Mouse (Mus musculus): Measurements from ENCODE around the gene Zfp526. TPM values are rescaled to one million over a fixed set of nuclear protein-coding genes. Genes with fewer than 3 reads are reported as not detected.

Zfp526 gene
- polyA plus RNA-seq, 1 experiment from 2014 or later = 2.2 TPM

DNA sequence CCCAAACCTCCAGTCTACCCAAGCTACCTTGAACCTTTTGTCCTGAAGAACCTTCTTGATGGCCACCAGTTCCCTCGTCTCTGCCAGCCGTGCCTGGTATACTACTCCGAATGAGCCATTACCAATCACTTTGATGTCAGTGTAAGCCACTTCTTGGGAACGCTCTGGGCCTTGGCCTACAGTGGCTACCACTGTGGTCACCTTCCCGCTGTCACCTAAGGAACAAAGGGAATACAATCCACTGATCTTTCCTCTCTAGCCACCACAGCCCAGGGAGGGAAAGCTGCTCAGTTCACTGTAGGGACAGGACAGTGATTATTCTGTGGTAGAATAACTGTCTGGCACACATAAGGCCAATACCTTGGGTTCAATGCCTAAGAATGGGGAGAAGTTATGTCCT is 14.3 kb downstream of the Zfp526 start:
- no peaks in the 10 kb centered on the region for H3K9me3 ChIP-seq (replicated peaks; ENCODE audit: control insufficient read depth, low read length)
- H3K9ac ChIP-seq (ENCODE audit: low read length) = 0 out of 2 replicates have a peak overlapping the region, but pooled peaks have one; percentile 14
- ATAC-seq (replicated peaks; ENCODE audit: extremely low read depth, insufficient read depth, low FRiP score) = no peak
- H3K27ac ChIP-seq (ENCODE audit: low read length) = no peak overlapping the region
- H3K27me3 ChIP-seq (ENCODE audit: control insufficient read depth, insufficient read depth, low read length) = no peaks in the 10 kb centered on the region
- H3K4me2 ChIP-seq (ENCODE audit: low read depth, low read length) = no peak overlapping the region
- no peak overlapping the region for H3K4me3 ChIP-seq (ENCODE audit: low read length)
- 92% methylated on average over 5 of the region's 5 CpGs for WGBS
- H3K4me1 ChIP-seq (ENCODE audit: control insufficient read depth, insufficient read depth, low read length) = peaks cover 28% of the 10 kb centered on the region
- H3K36me3 ChIP-seq (ENCODE audit: control insufficient read depth, insufficient read depth) = peaks cover 28% of the 10 kb centered on the region

DNA sequence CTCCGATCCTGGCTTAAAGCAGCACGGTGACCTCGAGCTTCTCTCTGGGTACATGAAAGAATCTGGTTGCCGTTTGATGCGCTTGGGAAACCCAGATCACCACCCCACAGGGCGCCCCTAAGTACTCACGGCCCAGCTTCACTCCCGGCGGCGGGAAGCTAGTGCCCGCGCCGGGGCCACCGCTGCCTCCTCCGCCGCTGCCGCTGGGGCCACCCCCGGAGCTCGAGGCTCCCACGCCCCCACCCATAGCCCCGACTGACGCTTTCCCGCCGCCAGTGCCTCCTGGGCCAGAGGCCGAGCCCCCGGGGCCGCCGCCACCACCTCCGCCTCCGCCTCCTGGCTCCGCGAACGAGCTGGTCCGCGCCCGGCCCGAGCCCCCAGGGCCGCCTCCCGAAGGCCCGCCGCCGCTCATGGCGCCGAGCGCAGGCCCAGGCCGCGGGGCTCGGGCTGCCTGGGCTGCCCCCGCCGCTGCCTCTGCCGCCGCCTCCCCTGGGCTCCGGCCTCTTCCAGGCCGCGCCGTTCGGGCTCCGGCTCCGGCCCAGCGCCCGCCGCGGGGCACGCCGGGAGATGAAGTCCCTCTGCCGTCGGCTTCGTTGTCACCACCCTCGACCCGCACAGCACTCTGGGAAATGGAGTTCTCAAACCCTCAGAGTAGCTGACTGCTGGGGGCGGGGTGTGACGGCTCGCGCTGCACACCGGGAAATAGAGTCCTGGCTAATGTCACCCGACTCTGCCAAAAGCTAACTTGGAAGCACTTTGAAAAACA is 16.2 kb downstream of the Zfp526 start, which contains the start of gene Gsk3a:
Gene Gsk3a (minus strand): TSS at position 603 of the 766 bp plus-strand sequence.
- Histone ChIP-seq H3K9ac (ENCODE audit: low read length) (peak within 1 kb of the TSS; percentile 98), H3K27me3 (ENCODE audit: control insufficient read depth, insufficient read depth, low read length) (no peaks in the 10 kb centered on the region), H3K27ac (ENCODE audit: low read length) (peak within 1 kb of the TSS; percentile 95), H3K4me2 (ENCODE audit: low read depth, low read length) (peak within 1 kb of the TSS; percentile 82), H3K4me3 (ENCODE audit: low read length) (peak within 1 kb of the TSS; percentile 90), H3K36me3 (ENCODE audit: control insufficient read depth, insufficient read depth) (peaks cover 12% of the 10 kb centered on the region), H3K4me1 (ENCODE audit: control insufficient read depth, insufficient read depth, low read length) (peaks cover 36% of the 10 kb centered on the region), H3K9me3 (replicated peaks; ENCODE audit: control insufficient read depth, low read length) (no peaks in the 10 kb centered on the region)
- under 1% methylated on average over 69 of the region's 76 CpGs for WGBS
- peak; percentile 85 for ATAC-seq (replicated peaks; ENCODE audit: extremely low read depth, insufficient read depth, low FRiP score)

DNA sequence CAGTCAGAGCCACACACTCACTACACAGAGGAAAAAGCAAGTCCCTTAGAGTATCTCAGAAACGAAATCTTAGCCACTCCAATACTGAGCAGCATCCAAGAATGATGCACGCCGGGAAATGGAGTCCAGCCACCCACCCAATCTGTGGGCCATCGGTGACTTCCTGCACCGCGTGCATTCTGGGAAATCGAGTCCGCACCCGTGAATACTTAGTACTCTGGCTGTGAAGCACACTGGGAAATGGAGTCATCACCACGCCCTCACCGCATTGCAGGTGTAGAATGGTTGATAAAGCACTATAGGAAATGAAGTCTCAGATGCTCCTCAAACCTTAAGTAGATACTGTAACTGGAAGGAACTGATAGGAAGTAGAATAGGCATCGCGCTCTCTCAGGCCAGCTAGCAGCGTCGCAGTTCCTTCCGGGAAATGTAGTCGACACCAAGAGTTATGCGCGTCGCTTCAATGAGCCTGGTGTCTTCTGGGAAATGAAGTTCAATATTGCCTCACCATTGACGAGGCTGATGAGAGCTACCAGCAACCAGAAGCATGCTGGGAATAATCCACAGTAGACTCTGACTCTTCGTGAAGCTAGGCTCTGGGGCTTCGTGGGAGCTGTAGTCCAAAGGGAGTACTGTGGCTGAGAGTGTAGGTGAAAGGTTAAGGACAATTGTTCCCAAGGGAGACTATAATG is 16.9 kb downstream of the Zfp526 start:
- Histone ChIP-seq H3K27me3 (ENCODE audit: control insufficient read depth, insufficient read depth, low read length) (no peaks in the 10 kb centered on the region), H3K9me3 (replicated peaks; ENCODE audit: control insufficient read depth, low read length) (no peaks in the 10 kb centered on the region), H3K27ac (ENCODE audit: low read length) (peak overlapping the region; percentile 95), H3K36me3 (ENCODE audit: control insufficient read depth, insufficient read depth) (peaks cover 14% of the 10 kb centered on the region), H3K9ac (ENCODE audit: low read length) (peak overlapping the region; percentile 63), H3K4me2 (ENCODE audit: low read depth, low read length) (peak overlapping the region; percentile 82), H3K4me1 (ENCODE audit: control insufficient read depth, insufficient read depth, low read length) (peaks cover 36% of the 10 kb centered on the region), H3K4me3 (ENCODE audit: low read length) (peak overlapping the region; percentile 90)
- WGBS = under 1% methylated on average over 23 of the region's 23 CpGs
- peak; percentile 87 for ATAC-seq (replicated peaks; ENCODE audit: extremely low read depth, insufficient read depth, low FRiP score)

DNA sequence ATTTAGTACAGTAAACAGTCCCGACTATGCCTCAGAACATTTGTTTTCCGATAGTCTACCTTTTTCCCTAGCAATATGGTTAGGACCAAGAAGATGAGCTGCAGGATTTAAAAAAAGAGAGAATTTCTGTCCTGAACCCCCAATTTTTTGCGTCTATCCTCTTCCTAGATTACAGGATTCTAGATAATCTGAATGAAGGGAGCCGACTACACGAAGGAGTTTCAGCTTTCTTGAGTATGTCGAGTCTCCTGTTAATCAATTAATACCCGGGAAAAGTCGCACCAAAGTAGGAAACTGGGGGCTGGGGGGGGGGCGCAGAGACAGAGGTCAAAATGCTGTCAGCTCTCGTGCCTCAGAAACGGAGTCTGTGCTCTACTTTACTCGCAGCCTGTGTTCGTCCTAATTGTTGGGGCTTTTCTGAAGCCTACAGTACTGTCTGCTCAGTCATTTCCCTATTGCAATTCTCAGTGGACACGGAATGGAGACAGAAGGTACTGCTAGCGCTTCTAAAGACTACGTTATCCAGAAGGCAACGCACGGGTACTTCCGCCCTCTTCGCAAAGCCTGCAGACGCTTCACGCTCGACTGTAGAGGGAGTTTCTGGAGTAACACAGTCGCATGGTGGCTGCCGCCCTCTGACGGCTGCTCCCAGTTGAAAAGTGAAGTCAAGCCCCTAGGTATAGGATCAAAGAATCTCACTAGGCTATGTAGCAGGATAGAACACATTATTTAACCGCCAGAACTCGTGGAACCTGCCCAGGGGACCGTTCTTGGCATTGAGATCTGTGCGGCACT is 17.8 kb downstream of the Zfp526 start:
- H3K27me3 ChIP-seq (ENCODE audit: control insufficient read depth, insufficient read depth, low read length) = no peaks in the 10 kb centered on the region
- peak overlapping the region; percentile 82 for H3K4me2 ChIP-seq (ENCODE audit: low read depth, low read length)
- H3K36me3 ChIP-seq (ENCODE audit: control insufficient read depth, insufficient read depth) = peaks cover 13% of the 10 kb centered on the region
- peaks cover 36% of the 10 kb centered on the region for H3K4me1 ChIP-seq (ENCODE audit: control insufficient read depth, insufficient read depth, low read length)
- H3K4me3 ChIP-seq (ENCODE audit: low read length) = peak overlapping the region; percentile 90
- peak; percentile 34; the same call in 1 of the 2 replicates for ATAC-seq (replicated peaks; ENCODE audit: extremely low read depth, insufficient read depth, low FRiP score)
- H3K9me3 ChIP-seq (replicated peaks; ENCODE audit: control insufficient read depth, low read length) = no peaks in the 10 kb centered on the region
- peak overlapping the region; percentile 48 for H3K9ac ChIP-seq (ENCODE audit: low read length)
- H3K27ac ChIP-seq (ENCODE audit: low read length) = peak overlapping the region; percentile 95
- under 1% methylated on average over 30 of the region's 30 CpGs for WGBS

- no peak overlapping the region for H3K9ac ChIP-seq (ENCODE audit: low read length)
Observed at GRCm38 (mm10) chr7:25240631-25241030, 19.4 kb downstream of the Zfp526 start.

GRCm38 (mm10) chr7:25241062-25241461 is 19.8 kb downstream of the Zfp526 start:
- Histone ChIP-seq H3K4me2 (ENCODE audit: low read depth, low read length) (no peak overlapping the region), H3K9ac (ENCODE audit: low read length) (no peak overlapping the region), H3K27me3 (ENCODE audit: control insufficient read depth, insufficient read depth, low read length) (no peaks in the 10 kb centered on the region), H3K4me1 (ENCODE audit: control insufficient read depth, insufficient read depth, low read length) (peaks cover 33% of the 10 kb centered on the region), H3K36me3 (ENCODE audit: control insufficient read depth, insufficient read depth) (peaks cover 24% of the 10 kb centered on the region), H3K4me3 (ENCODE audit: low read length) (no peak overlapping the region), H3K9me3 (replicated peaks; ENCODE audit: control insufficient read depth, low read length) (no peaks in the 10 kb centered on the region), H3K27ac (ENCODE audit: low read length) (peak overlapping the region; percentile 39; the same call in 1 of the 2 replicates)
- no peak for ATAC-seq (replicated peaks; ENCODE audit: extremely low read depth, insufficient read depth, low FRiP score)
- 10% methylated on average over 2 of the region's 2 CpGs for WGBS

More at GRCm38 (mm10) chr7:25240631-25241030, 19.4 kb downstream of the Zfp526 start:
- Histone ChIP-seq H3K27ac (ENCODE audit: low read length) (no peak overlapping the region; the same call in 1 of the 2 replicates), H3K4me1 (ENCODE audit: control insufficient read depth, insufficient read depth, low read length) (peaks cover 33% of the 10 kb centered on the region), H3K36me3 (ENCODE audit: control insufficient read depth, insufficient read depth) (peaks cover 24% of the 10 kb centered on the region), H3K4me3 (ENCODE audit: low read length) (no peak overlapping the region), H3K27me3 (ENCODE audit: control insufficient read depth, insufficient read depth, low read length) (no peaks in the 10 kb centered on the region), H3K4me2 (ENCODE audit: low read depth, low read length) (no peak overlapping the region), H3K9me3 (replicated peaks; ENCODE audit: control insufficient read depth, low read length) (no peaks in the 10 kb centered on the region)
- no peak for ATAC-seq (replicated peaks; ENCODE audit: extremely low read depth, insufficient read depth, low FRiP score)
- WGBS = 58% methylated on average over 7 of the region's 7 CpGs

DNA sequence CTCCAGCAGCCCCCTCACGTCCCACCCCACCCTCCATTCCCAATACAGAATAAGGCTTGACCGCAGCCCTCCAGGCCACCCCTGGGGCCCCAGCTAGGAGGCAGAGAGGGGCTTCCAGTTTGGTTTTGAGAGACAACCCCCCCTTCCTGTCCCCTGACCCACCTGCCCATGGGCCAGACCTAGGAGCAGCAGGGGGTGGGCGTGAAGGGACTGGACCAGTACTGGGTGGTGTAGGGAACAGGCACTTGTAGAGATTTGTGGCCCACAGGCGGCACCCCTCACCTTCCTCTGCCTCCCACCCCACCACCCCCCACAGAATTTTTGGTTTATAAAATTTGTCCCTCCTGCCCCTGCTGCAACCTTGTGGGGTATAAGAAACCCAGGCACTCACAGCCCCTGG is 22.1 kb downstream of the Zfp526 start:
- Histone ChIP-seq H3K4me3 (ENCODE audit: low read length) (no peak overlapping the region), H3K9ac (ENCODE audit: low read length) (no peak overlapping the region), H3K4me2 (ENCODE audit: low read depth, low read length) (no peak overlapping the region), H3K4me1 (ENCODE audit: control insufficient read depth, insufficient read depth, low read length) (peaks cover 46% of the 10 kb centered on the region), H3K36me3 (ENCODE audit: control insufficient read depth, insufficient read depth) (peaks cover 24% of the 10 kb centered on the region), H3K27ac (ENCODE audit: low read length) (no peak overlapping the region), H3K9me3 (replicated peaks; ENCODE audit: control insufficient read depth, low read length) (no peaks in the 10 kb centered on the region), H3K27me3 (ENCODE audit: control insufficient read depth, insufficient read depth, low read length) (no peaks in the 10 kb centered on the region)
- 87% methylated on average over 4 of the region's 4 CpGs for WGBS
- ATAC-seq (replicated peaks; ENCODE audit: extremely low read depth, insufficient read depth, low FRiP score) = no peak

GRCm38 (mm10) chr7:25244562-25245369 is 23.5 kb downstream of the Zfp526 start:
- Histone ChIP-seq H3K36me3 (ENCODE audit: control insufficient read depth, insufficient read depth) (peaks cover 24% of the 10 kb centered on the region), H3K4me2 (ENCODE audit: low read depth, low read length) (no peak overlapping the region), H3K9me3 (replicated peaks; ENCODE audit: control insufficient read depth, low read length) (no peaks in the 10 kb centered on the region), H3K27ac (ENCODE audit: low read length) (no peak overlapping the region), H3K9ac (ENCODE audit: low read length) (no peak overlapping the region), H3K4me3 (ENCODE audit: low read length) (no peak overlapping the region), H3K4me1 (ENCODE audit: control insufficient read depth, insufficient read depth, low read length) (peaks cover 38% of the 10 kb centered on the region), H3K27me3 (ENCODE audit: control insufficient read depth, insufficient read depth, low read length) (no peaks in the 10 kb centered on the region)
- WGBS = 83% methylated on average over 30 of the region's 30 CpGs
- ATAC-seq (replicated peaks; ENCODE audit: extremely low read depth, insufficient read depth, low FRiP score) = no peak
